Mouse (Mus musculus) forebrain, postnatal 0 days (tissue): ENCODE measurements around the gene Btbd1. TPM values are rescaled to one million over a fixed set of nuclear protein-coding genes. Genes with fewer than 3 reads are reported as not detected.

Experiments used
- ATAC-seq: fragments of 200-750 bp; cut with Nextera tagmentation; 2 replicates; pipeline ENCODE4 v1.8.0; 2017; ENCODE audit warnings: mild to moderate bottlenecking, moderate library complexity
- DNase-seq: peaks from one replicate; pipeline ENCODE4 v3.0.0-alpha.2; 2015
- H3K27ac ChIP-seq: fragments of 300-500 bp; sonication (generic); 2 replicates; pipeline ENCODE4 v1.5.1; 2014; ENCODE audit warnings: low read depth, mild to moderate bottlenecking, antibody characterized with exemption, low read length, moderate library complexity, mixed read lengths
- H3K27me3 ChIP-seq: fragments of 300-500 bp; sonication (generic); 2 replicates; pipeline ENCODE4 v1.6.1; 2014; ENCODE audit warnings: mild to moderate bottlenecking, low read length, mixed read lengths; ENCODE audit not compliant: insufficient read depth
- H3K36me3 ChIP-seq: fragments of 300-500 bp; sonication (generic); 2 replicates; pipeline ENCODE4 v1.6.1; 2014; ENCODE audit warnings: mild to moderate bottlenecking, moderate library complexity; ENCODE audit not compliant: insufficient read depth
- H3K4me1 ChIP-seq: fragments of 300-500 bp; sonication (generic); 2 replicates; pipeline ENCODE4 v1.6.1; 2014; ENCODE audit warnings: antibody characterized with exemption; ENCODE audit not compliant: insufficient read depth
- H3K4me2 ChIP-seq: fragments of 300-500 bp; sonication (generic); 2 replicates; pipeline ENCODE4 v1.6.1; 2014; ENCODE audit warnings: low read depth, mild to moderate bottlenecking, moderate library complexity
- H3K4me3 ChIP-seq: fragments of 300-500 bp; sonication (generic); 2 replicates; pipeline ENCODE4 v1.5.1; 2014; ENCODE audit warnings: low read depth, low read length, mixed read lengths
- H3K9ac ChIP-seq: fragments of 300-500 bp; sonication (generic); 2 replicates; pipeline ENCODE4 v1.6.1; 2014; ENCODE audit warnings: mild to moderate bottlenecking
- H3K9me3 ChIP-seq: fragments of 300-500 bp; sonication (generic); 2 replicates; pipeline ENCODE4 v1.6.1; 2016; ENCODE audit warnings: low read length
- CTCF ChIP-seq: sonication (generic); IDR thresholded peaks from 2 replicates; pipeline ENCODE4 v1.5.1; 2016; ENCODE audit warnings: antibody characterized with exemption, control low read depth, low read depth
- WGBS: fragments of 180-500 bp; shearing (Covaris S2); extraction: QIAGEN DNeasy Blood & Tissue Kit; methylation state at CpG from one replicate; pipeline ENCODE4 v1.1.7; 2014; 5-methylcytosine and 5-hydroxymethylcytosine counted together
- polyA plus RNA-seq: library from polyadenylated mRNA; unstranded; fragments of >200 nt; fragmentation: Nextera tagmentation; extraction: Ambion mirVana; gene quantifications from 2 replicates; pipeline ENCODE4 v1.2.1, GENCODE M21; 2015
- total RNA-seq: library from RNA; depleted of rRNA; stranded (reverse); fragments of >200 nt; gene quantifications from 2 replicates; pipeline ENCODE4 v1.2.3, GENCODE M21; 2014

Gene Btbd1
- total and polyA plus RNA-seq, 2 experiments from 2014 or later = 101 to 142 TPM

- 91% methylated on average over 7 of the region's 7 CpGs for WGBS
- DNase-seq = no peak
- H3K9ac ChIP-seq = no peak overlapping the region
- no peak overlapping the region for H3K27ac ChIP-seq
- H3K4me2 ChIP-seq = no peak overlapping the region
- no peaks in the 10 kb centered on the region for H3K36me3 ChIP-seq
- no peak for TF ChIP-seq CTCF
- H3K9me3 ChIP-seq = no peaks in the 10 kb centered on the region
- no peak for ATAC-seq
- H3K27me3 ChIP-seq = no peaks in the 10 kb centered on the region
- no peaks in the 10 kb centered on the region for H3K4me1 ChIP-seq
- H3K4me3 ChIP-seq = no peak overlapping the region
Measured at GRCm38 (mm10) chr7:81849633-81850032, 20.4 kb upstream of the Btbd1 start.

DNA sequence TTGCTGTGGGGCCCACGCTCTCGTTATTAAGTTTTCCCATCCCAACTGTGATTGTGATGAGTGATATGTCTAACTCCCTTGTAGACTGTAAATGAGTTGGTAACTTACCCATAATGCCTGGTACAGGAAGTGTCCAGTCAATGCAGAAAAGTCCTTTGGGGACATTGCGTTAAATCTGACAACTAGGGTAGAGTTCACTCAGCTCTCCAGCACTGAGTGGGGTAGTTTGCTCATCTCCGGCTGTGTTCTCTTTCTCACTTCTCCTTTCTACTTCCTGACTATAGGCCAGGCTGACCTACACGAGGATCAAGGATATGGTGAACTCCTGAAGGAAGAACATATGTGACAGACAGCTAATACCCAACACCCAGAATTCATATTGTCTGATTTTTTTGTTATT is 20.0 kb upstream of the Btbd1 start:
- no peaks in the 10 kb centered on the region for H3K27me3 ChIP-seq
- H3K4me3 ChIP-seq = no peak overlapping the region
- H3K36me3 ChIP-seq = no peaks in the 10 kb centered on the region
- H3K9ac ChIP-seq = no peak overlapping the region
- no peaks in the 10 kb centered on the region for H3K9me3 ChIP-seq
- no peak overlapping the region for H3K27ac ChIP-seq
- DNase-seq = no peak
- 94% methylated on average over 5 of the region's 5 CpGs for WGBS
- no peaks in the 10 kb centered on the region for H3K4me1 ChIP-seq
- no peak overlapping the region for H3K4me2 ChIP-seq
- ATAC-seq = no peak
- no peak for TF ChIP-seq CTCF

DNA sequence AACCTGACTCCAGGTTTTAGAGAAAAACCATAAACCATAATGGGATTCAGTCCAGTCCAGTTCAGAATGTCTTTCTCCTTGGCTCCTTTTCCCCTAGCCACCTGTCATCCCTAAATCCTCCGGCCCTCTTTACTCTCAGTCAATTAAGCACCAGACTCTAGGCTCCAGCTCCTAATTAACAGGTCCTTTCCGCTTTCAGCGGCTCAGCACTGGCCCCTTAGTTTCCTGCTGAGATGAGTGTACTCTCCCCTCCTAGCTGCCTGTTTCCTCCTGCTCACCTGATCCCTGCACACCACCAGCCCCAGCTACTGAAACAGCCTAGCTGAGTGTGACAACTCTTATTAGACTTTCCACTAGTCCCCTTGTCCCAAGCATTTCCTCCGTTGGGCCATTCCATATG is 18.5 kb upstream of the Btbd1 start:
- Histone ChIP-seq H3K9me3 (no peaks in the 10 kb centered on the region), H3K36me3 (no peaks in the 10 kb centered on the region), H3K4me3 (no peak overlapping the region), H3K4me2 (no peak overlapping the region), H3K27me3 (no peaks in the 10 kb centered on the region), H3K27ac (no peak overlapping the region), H3K4me1 (no peaks in the 10 kb centered on the region), H3K9ac (no peak overlapping the region)
- 11% methylated on average over 4 of the region's 4 CpGs for WGBS
- TF ChIP-seq CTCF = no peak
- ATAC-seq (no peak), DNase-seq (no peak)

GRCm38 (mm10) chr7:81847010-81847409 is 17.8 kb upstream of the Btbd1 start:
- 32% methylated on average over 8 of the region's 8 CpGs for whole genome bisulfite sequencing
- Histone ChIP-seq H3K27me3 (no peaks in the 10 kb centered on the region), H3K36me3 (no peaks in the 10 kb centered on the region), H3K9me3 (no peaks in the 10 kb centered on the region), H3K4me3 (no peak overlapping the region), H3K4me2 (no peak overlapping the region), H3K4me1 (no peaks in the 10 kb centered on the region), H3K9ac (no peak overlapping the region), H3K27ac (no peak overlapping the region)
- ATAC-seq (peak; percentile 45; the same call in 1 of the 2 replicates), DNase-seq (no peak)
- no peak for TF ChIP-seq CTCF

DNA sequence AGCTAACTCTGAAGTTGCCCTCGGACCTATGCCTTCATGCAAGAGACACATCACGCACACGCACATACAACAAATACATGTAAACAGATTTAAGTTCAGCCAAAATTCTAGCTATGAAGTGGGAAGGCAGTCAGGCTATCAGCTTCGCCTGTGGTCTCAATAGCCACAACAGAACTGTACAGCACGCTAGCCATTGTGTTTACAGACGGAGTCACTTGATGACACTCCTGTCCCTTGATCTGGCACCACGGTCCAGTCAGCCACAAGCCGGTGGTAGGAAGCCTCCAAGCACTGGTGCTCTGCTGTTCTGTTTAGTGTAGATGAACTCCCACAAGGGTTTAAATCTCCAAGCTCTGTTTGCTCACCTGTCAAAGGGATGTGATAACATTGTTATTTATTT is 16.8 kb upstream of the Btbd1 start:
- H3K27ac ChIP-seq = no peak overlapping the region
- 94% methylated on average over 8 of the region's 8 CpGs for WGBS
- H3K36me3 ChIP-seq = no peaks in the 10 kb centered on the region
- no peak overlapping the region for H3K4me3 ChIP-seq
- H3K9me3 ChIP-seq = no peaks in the 10 kb centered on the region
- H3K27me3 ChIP-seq = no peaks in the 10 kb centered on the region
- H3K4me2 ChIP-seq = no peak overlapping the region
- no peak for ATAC-seq
- no peak for DNase-seq
- H3K9ac ChIP-seq = no peak overlapping the region
- no peak for TF ChIP-seq CTCF
- peaks cover 5% of the 10 kb centered on the region; the same call in 1 of the 2 replicates for H3K4me1 ChIP-seq

DNA sequence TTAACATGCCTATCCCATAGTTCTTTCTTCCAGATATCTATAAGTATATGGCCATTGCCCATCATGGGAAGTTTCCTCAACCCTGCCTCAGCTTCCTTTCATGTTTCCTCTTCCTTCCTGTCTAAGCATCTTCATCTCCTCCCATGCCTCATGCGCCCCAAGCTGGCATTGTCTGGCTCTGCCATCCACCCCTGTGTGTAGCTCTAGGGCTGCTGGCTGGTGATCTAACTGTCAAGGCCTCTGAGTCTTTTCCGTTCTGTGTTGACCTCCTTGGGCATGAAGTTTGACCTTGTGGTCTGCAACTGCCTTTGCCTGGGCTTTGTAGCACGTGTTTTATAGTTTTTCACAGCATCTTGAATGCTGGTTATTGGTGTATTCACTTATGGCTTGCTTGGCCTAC is 16.1 kb upstream of the Btbd1 start:
- Histone ChIP-seq H3K4me2 (no peak overlapping the region), H3K4me1 (peaks cover 7% of the 10 kb centered on the region; the same call in 1 of the 2 replicates), H3K27ac (no peak overlapping the region), H3K27me3 (no peaks in the 10 kb centered on the region), H3K36me3 (no peaks in the 10 kb centered on the region), H3K9me3 (no peaks in the 10 kb centered on the region), H3K9ac (no peak overlapping the region), H3K4me3 (no peak overlapping the region)
- DNase-seq (no peak), ATAC-seq (no peak)
- TF ChIP-seq CTCF = no peak
- WGBS = 88% methylated on average over 3 of the region's 3 CpGs

DNA sequence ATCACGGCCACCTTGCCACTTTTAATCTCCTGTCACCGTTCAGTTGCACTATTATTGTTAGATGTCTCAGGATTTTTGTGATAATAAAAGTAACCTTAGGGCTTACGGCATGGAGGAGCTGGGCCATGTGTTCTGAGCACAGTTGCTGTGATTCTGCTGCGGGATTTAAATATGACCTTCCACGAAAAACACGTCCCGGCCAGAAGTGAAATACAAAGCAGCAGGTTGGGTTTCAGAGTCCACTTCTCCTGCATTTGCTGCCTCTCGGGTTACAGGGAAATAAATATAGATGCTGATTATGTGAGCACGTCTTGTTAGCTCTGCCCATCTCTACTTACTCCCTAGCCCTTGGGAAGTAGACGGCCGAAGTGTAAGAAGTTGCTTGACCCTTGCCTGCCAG is 15.6 kb upstream of the Btbd1 start:
- Histone ChIP-seq H3K27me3 (no peaks in the 10 kb centered on the region), H3K9ac (no peak overlapping the region), H3K27ac (no peak overlapping the region), H3K9me3 (no peaks in the 10 kb centered on the region), H3K4me1 (peaks cover 7% of the 10 kb centered on the region; the same call in 1 of the 2 replicates), H3K4me3 (no peak overlapping the region), H3K36me3 (no peaks in the 10 kb centered on the region), H3K4me2 (no peak overlapping the region)
- no peak for TF ChIP-seq CTCF
- WGBS = 89% methylated on average over 11 of the region's 11 CpGs
- no peak for ATAC-seq
- DNase-seq = no peak

DNA sequence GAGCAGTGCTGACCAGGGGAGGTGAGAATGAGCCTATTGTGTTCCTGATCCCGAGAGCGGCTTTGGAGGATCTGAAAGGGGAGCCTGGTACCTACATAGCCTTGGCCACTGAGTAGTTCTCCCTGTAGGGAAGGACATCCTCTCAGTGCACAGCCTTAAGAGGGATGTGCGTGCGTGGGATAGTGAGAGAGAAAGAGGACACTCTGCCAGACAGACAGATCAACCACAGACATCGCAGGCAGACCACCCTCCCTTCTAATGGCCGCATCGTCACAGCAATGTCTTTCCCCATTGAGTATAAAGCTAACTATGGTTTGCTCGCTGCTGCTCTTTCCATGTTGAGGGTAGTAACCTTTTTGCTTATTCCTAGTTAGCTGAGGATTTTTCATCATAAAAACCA is 14.7 kb upstream of the Btbd1 start:
- no peak for ATAC-seq
- Histone ChIP-seq H3K4me3 (no peak overlapping the region), H3K4me1 (peaks cover 7% of the 10 kb centered on the region; the same call in 1 of the 2 replicates), H3K9me3 (no peaks in the 10 kb centered on the region), H3K27ac (no peak overlapping the region), H3K36me3 (no peaks in the 10 kb centered on the region), H3K9ac (no peak overlapping the region), H3K4me2 (no peak overlapping the region), H3K27me3 (no peaks in the 10 kb centered on the region)
- DNase-seq = no peak
- no peak for TF ChIP-seq CTCF
- 63% methylated on average over 8 of the region's 8 CpGs for WGBS
